Mouse (Mus musculus) heart, postnatal 10 days (tissue): ENCODE results near the gene Adcy6. TPM values are rescaled to one million over a fixed set of nuclear protein-coding genes. Genes with fewer than 3 reads are reported as not detected.

ENCODE experiments used
- DNase-seq, 2 experiments: peaks; one replicate each; pipeline ENCODE4 v3.0.0; 2021
- intact Hi-C: fragments of 180-260 bp; cut with DNase I; formaldehyde crosslinking; loops from one replicate; pipeline ENCODE4 v1.15.1; 2025
- total RNA-seq, 2 experiments: library from RNA; stranded (reverse); gene quantifications; 2 replicates each; pipeline ENCODE4 v1.2.3; 2021

The Adcy6 gene
- total RNA-seq, 2 experiments from 2014 or later: 187 to 200 TPM

GRCm38 (mm10) chr15:98629464-98629863 is 19.6 kb upstream of the Adcy6 start:
- intact Hi-C loops: no loop called here

DNA sequence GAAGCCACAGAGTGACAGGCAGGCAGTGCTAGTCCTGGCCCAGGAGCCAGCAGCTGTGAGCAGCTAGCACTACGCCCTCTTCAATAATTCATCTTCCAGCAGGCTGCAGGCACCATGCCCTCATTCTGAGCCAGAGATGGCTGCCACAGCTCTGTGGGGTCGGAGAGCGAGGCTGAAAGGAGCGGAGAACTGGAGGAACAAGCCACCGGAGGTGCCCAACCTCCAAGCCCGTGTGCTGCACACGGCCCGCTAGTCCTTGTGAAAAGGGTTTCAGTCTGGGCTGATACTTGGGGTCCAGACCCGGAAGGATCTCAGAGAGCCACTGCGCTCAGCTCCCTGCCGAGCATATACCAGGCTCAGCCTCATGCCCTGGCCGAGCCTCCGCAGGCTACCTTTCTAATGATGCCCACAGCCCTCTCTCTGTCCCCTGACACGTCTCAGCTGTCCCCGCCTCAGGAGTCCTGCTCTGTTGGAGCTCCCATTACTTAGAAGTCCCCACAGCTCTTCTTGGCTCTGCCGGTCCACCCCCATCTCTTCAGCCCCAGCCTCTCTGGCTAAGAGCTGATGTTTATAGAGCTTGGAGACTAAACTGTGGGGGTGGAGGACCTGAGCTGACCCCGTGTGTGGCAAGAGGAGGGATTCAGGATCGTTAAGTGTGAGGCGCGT is 18.8 kb upstream of the Adcy6 start:
- intact Hi-C loops: no loop called here
- DNase-seq: peak in 1 of 2 experiments; percentile 43

More at GRCm38 (mm10) chr15:98629464-98629863, 19.6 kb upstream of the Adcy6 start:
- no peak for DNase-seq

- no peak for DNase-seq
- intact Hi-C loops: no loop called here
Observed at GRCm38 (mm10) chr15:98626487-98627212, 16.8 kb upstream of the Adcy6 start.

GRCm38 (mm10) chr15:98626078-98626477 is 16.2 kb upstream of the Adcy6 start:
- no peak for DNase-seq
- intact Hi-C loops: no loop called here

DNA sequence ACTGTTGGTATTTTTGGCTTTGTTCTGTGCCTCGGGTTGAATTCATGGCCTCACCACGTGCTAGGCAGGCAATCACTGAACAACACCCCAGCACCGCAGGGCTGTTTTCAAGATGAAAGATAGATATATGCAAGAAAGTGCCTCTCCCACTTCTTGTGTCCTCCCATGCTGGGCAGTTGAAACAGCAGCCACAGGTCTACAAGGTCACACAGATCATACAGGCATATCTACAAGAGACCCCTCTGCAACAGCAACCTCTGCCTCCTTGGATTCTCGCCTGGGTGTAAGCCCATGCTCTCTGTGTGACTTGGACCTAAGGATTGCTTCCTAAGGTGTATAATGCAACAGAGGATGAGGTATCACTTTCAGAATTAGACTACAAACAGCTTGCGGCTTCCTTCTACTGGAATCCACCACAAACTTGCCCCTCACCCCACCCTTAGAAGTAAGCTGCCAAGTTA is 13.5 kb upstream of the Adcy6 start:
- DNase-seq: no peak
- intact Hi-C loops: no loop called here

DNA sequence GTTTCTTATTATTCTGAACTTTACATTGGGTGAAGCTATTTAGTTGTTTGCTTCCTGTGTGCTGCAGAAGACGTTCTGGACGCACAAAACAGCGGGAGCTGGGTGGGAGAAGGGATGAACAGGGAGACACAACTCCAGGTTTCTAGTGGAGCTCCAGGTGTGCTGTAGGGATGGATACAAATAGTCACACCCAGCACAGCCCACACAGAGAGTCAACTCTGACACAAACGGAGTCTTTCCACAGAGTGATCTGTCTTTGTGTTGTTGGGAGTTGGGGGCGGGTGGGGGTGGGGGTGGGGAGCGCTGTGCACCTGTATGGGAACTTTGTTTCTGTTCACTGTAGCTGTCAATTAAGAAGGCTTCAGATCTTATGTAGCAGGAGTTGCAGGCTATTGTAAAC is 12.8 kb upstream of the Adcy6 start:
- intact Hi-C loops: no loop called here
- DNase-seq: no peak

- DNase-seq: no peak
- intact Hi-C loops: no loop called here
Observed at GRCm38 (mm10) chr15:98622199-98622598, 12.3 kb upstream of the Adcy6 start.

DNA sequence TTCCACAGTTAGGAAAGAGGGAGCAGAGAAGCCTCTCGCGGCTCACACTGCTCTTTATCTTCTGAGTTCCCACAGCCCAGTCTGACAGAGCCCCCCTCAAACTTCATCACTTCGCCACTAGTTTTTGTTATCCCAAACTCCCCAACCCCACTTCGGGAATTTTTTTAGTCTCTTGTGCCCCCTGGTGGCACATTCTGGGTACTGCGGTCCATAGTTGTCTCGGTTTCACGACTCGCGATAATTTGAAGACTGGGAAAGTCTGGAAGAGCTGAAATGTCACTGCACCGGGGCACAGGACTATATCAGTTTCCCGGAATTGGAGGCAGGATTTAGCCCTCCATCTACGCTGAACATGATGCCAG is 7.3 kb upstream of the Adcy6 start:
- DNase-seq: peak; percentile 88 to 94
- intact Hi-C loops: loop anchor here (1.0 to 2.0 kb wide), 2 partner anchors 37 to 106 kb away; no protein-coding TSS in a partner anchor

DNA sequence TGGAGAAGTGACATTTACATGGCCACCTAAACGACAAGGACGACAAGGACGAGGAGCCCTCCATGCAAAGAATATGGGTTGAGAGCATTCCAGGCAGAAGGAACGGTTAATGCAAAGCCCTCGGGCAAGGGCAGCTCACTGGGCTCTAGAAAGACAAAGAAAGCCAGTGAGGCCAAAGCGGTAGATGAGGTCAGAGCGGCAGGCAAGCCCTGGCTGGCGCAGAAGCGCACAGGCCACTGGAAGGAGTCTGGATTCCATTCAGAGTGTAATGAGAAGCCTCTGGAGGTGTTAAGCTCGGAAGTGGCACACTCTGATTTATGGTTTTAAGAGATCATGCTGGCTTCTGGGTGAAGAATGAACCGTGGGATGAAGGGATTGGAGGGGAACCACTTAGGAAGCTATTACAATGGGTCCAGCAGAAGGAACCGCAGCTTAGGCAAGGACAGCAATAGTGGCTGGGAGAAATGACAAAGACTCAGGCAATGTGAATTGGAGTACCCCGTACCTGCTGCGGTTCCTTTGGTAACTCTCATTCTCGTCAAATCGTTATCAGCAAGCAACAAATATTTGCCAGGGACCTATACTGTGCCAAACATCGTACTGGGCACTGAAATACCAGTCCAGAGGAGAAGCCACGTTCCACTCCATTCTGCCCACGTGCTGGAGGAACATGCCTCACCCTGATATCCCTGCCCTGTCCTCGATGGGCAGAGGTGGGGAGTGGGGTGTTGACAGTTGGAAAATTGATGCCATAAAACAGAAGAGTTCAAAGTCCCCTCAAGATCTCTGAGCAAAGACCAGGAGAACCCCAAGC is 6.7 kb upstream of the Adcy6 start:
- DNase-seq: peak in 1 of 2 experiments; percentile 47
- intact Hi-C loops: loop anchor here (1.0 to 2.0 kb wide), 2 partner anchors 36 to 106 kb away; no protein-coding TSS in a partner anchor

- DNase-seq: peak in 1 of 2 experiments; percentile 48
- intact Hi-C loops: loop anchor here (2.0 kb wide), 1 partner anchor 105 kb away; no protein-coding TSS in a partner anchor
Observed at GRCm38 (mm10) chr15:98615751-98616150, 5.9 kb upstream of the Adcy6 start.

DNA sequence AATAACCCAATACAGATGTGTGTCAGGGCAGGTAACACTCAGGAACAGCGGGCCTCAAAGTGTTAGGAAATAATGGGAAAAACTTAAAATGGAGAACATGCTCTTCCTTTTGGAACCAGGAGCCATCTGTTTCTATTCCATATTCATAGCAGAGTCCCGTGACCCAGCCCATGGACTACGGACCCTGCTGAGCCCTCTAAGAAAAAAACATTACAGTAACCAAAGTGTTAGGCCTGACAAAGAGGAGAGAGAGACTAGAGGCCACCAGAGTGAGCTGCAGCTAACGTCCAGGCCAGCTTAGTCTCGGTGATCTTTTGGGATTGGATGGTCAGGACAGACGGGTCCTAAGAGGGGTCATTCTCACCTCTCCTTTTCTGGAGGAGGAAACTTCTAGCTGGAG is 5.1 kb upstream of the Adcy6 start:
- DNase-seq: no peak
- intact Hi-C loops: no loop called here

- peak; percentile 65 to 70 for DNase-seq
- intact Hi-C loops: no loop called here
Observed at GRCm38 (mm10) chr15:98614551-98614950, 4.7 kb upstream of the Adcy6 start.

GRCm38 (mm10) chr15:98612229-98612628 is 2.4 kb upstream of the Adcy6 start:
- DNase-seq: no peak
- intact Hi-C loops: no loop called here

DNA sequence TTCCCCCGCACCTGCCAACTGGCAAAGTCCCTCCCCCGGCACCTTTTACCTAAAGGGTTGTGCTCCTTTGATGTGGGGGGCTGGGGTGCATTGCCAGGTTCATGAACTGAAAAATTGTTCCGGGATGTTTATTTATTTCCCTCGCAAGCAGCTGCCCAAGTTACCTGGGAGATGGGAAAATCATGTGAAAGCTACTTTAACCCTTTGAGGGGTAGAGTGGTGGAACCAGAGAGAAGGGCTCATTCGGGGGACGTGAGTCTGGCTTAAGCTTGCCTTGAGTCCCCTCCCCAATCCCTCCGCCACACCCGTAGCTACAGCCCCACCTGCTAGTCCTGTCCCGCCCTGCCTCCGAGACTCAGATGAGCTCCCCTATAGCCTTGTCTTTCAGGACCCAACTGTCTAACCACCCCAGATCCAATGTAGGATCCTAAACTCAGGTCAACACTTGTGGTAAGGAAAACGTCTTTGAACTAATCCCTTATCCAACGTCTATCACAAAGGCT is 306 bp upstream of the Adcy6 start:
- intact Hi-C loops: no loop called here
- DNase-seq: no peak

DNA sequence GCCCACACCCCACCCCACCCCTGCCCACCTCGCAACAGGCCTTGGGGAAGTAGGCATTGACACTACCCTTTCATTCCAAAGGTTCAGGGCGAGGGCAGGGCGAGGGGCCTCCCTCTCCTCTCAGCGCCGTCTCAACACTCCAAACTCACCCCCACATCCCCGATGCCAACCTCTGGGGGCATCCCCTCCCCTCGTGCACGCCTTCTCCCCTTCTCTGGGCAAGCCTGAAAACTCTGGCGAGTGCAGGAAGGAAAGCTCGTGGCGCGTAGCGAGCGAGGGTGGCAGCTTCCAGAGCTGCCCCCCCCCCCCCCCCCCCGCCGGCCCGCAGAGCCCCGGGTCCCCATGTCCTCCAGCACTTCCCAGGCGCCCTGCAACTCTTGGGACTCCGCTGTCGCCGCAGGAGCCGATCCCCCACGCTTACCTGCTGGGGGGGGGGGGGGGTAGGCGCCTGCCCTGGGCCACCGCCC is 1.1 kb downstream of the Adcy6 start:
- peak; percentile 50 to 62 for DNase-seq
- intact Hi-C loops: loop anchor here (2.0 kb wide), 1 partner anchor 98 kb away; no protein-coding TSS in a partner anchor

GRCm38 (mm10) chr15:98608058-98608783 is 1.7 kb downstream of the Adcy6 start:
- intact Hi-C loops: loop anchor here (2.0 kb wide), 1 partner anchor 97 kb away; no protein-coding TSS in a partner anchor
- peak in 1 of 2 experiments; percentile 47 for DNase-seq

- intact Hi-C loops: no loop called here
- peak; percentile 90 to 94 for DNase-seq
Observed at GRCm38 (mm10) chr15:98607557-98607956, 2.3 kb downstream of the Adcy6 start.

DNA sequence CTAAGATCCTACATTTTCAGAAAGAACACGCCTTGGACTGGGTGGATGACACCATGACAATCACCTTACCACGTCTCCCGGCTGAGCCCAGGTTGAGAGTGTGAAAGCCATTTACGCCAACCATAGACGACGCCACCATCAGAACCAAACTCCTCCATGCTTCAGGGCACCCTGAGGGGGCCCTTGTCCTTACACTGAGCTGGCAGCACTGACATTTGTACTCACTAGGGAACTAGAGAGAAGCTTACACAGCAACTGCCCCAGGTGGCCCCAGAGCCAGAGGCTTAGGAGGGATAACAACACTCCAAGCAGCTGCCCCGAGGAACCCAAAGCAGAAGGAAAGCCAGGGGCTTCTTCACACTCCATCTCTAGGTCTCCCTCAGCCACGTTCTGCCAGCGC is 3.1 kb downstream of the Adcy6 start:
- DNase-seq: no peak
- intact Hi-C loops: no loop called here

DNA sequence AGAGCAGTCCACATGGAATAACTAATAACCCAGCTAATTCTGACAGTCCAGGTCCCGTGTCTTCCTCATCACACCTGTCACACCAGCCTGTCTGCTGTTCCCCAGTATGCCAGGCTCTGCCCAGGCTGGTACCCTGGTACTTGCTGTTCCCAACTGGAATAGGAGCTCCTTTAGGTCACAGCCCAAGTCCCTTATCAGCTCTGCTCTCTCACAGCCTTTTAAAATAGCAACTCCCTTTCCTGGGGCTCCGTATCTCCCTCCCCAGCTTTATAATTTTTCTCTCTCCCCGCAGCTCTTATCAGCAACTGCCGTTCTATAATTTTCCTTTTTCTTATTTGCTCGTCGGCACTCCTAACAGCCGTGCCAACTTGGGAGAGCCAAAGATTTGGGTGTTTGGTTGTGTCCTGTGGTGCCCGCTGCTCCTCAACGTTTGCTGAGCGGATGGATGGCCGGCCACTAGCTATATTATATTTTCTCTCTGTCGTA is 3.8 kb downstream of the Adcy6 start:
- intact Hi-C loops: no loop called here
- DNase-seq: peak; percentile 50 to 76
